Mouse (Mus musculus) megakaryocyte, embryonic 14.5 days (primary cell): ENCODE measurements around the gene Pias4.

Experiments
- FLI1 ChIP-seq: IDR thresholded peaks from 2 replicates; pipeline ENCODE4 v1.6.1; 2012; ENCODE audit warnings: low read length, inconsistent platforms, mixed read lengths
- GATA1 ChIP-seq: IDR thresholded peaks from 3 replicates; pipeline ENCODE4 v1.6.1; 2012; ENCODE audit warnings: mixed read lengths, low read length, inconsistent platforms, borderline replicate concordance

DNA sequence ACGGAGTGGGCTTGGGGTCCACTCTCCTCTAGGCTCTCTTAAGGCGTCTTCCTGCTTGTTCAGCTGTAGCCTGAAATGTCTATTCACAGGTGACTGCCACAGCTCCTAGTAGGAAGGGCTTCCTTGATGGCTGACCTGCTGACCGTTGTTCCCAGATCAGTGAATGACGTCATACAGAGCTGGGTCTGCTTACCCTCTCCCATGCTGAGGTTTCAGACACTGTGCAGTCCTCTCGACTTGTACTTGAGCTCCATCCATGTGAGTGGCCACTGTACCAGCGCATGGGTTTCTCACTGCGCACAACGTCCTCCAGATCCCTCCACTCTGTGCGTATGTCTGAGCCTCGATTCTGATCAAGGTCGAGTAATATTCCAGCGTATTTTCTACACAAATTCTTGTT lies 15.1 kb downstream of the Pias4 start:
- no peak for TF ChIP-seq GATA1
- no peak for TF ChIP-seq FLI1
